Mouse (Mus musculus) forebrain, embryonic 12.5 days (tissue): ENCODE measurements at regions not wholly inside any gene's neighbourhood (a gene's known extent, or its start where the extent isn't known, plus 50 kb on each side); places are given as distances from the start of the nearest gene placed in this dataset.
A peak's percentile ranks its signal among the peaks of the same experiment; 100 is the strongest.
"Not testable (repeated sequence)": the region's sequence is repeated elsewhere in the genome, so short reads cannot be mapped to it uniquely, and the experiment has no call there.

Source experiments
- ATAC-seq: fragments of 200-750 bp; cut with Nextera tagmentation; 2 replicates; pipeline ENCODE4 v1.8.0; 2017; ENCODE audit warnings: moderate TSS enrichment; ENCODE audit not compliant: low FRiP score
- H3K27ac ChIP-seq: fragments of 300-500 bp; sonication (generic); 2 replicates; pipeline ENCODE4 v1.5.1; 2016; ENCODE audit warnings: mild to moderate bottlenecking
- H3K27me3 ChIP-seq: fragments of 300-500 bp; sonication (generic); 2 replicates; pipeline ENCODE4 v1.6.1; 2016; ENCODE audit warnings: mild to moderate bottlenecking
- H3K36me3 ChIP-seq: fragments of 300-500 bp; sonication (generic); replicated peaks from 2 replicates; pipeline ENCODE4 v1.6.1; 2016; ENCODE audit warnings: mild to moderate bottlenecking
- H3K4me1 ChIP-seq: fragments of 300-500 bp; sonication (generic); 2 replicates; pipeline ENCODE4 v1.6.1; 2016
- H3K4me2 ChIP-seq: fragments of 300-500 bp; sonication (generic); 2 replicates; pipeline ENCODE4 v1.6.1; 2016; ENCODE audit warnings: mild to moderate bottlenecking, moderate library complexity
- H3K4me3 ChIP-seq: fragments of 300-500 bp; sonication (generic); replicated peaks from 2 replicates; pipeline ENCODE4 v1.5.1; 2016; ENCODE audit warnings: mild to moderate bottlenecking
- H3K9ac ChIP-seq: fragments of 300-500 bp; sonication (generic); 2 replicates; pipeline ENCODE4 v1.6.1; 2016; ENCODE audit warnings: mild to moderate bottlenecking
- H3K9me3 ChIP-seq: fragments of 300-500 bp; sonication (generic); 2 replicates; pipeline ENCODE4 v1.6.1; 2016
- WGBS: fragments of 180-500 bp; shearing (Covaris S2); methylation state at CpG from one replicate; pipeline ENCODE4 v1.1.7; 2016; 5-methylcytosine and 5-hydroxymethylcytosine counted together

- Histone ChIP-seq H3K4me3 (no peak overlapping the region), H3K4me2 (no peak overlapping the region), H3K27me3 (no peaks in the 10 kb centered on the region), H3K36me3 (no peaks in the 10 kb centered on the region), H3K9me3 (no peaks in the 10 kb centered on the region), H3K9ac (no peak overlapping the region), H3K4me1 (no peaks in the 10 kb centered on the region), H3K27ac (no peak overlapping the region)
- no peak for ATAC-seq
- WGBS = 87% methylated on average over 3 of the region's 3 CpGs
Observed at GRCm38 (mm10) chr17:55186361-55186760, 258.8 kb upstream of the St6gal2 start.

GRCm38 (mm10) chr17:55186826-55187225 lies 258.4 kb upstream of the St6gal2 start:
- no peak for ATAC-seq
- Histone ChIP-seq H3K4me2 (no peak overlapping the region), H3K4me1 (no peaks in the 10 kb centered on the region), H3K27me3 (no peaks in the 10 kb centered on the region), H3K9me3 (no peaks in the 10 kb centered on the region), H3K27ac (no peak overlapping the region), H3K36me3 (no peaks in the 10 kb centered on the region), H3K9ac (no peak overlapping the region), H3K4me3 (no peak overlapping the region)
- whole genome bisulfite sequencing = 82% methylated on average over 3 of the region's 3 CpGs

DNA sequence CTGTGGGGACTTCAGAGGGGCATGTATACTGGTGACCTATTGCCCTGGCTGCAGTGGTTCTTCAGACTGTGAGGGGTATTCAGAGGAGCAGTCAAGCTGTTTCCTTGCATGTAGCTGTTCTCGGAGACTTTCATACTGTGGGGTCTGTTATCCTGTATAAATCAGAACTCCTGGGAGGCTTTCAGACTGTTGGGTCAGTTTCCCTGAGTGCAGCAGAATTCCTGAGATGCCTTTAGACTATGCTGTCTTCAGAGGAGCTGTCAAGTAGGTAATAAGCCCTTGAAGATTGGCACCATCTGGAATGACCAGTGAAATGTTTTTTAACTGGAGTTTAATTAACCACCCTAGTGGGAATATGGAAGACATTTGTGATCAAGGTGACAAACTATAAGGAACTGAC lies 238.6 kb upstream of the St6gal2 start:
- Histone ChIP-seq H3K4me1 (no peaks in the 10 kb centered on the region), H3K36me3 (no peaks in the 10 kb centered on the region), H3K9me3 (no peaks in the 10 kb centered on the region), H3K27me3 (no peaks in the 10 kb centered on the region), H3K27ac (no peak overlapping the region), H3K9ac (no peak overlapping the region), H3K4me3 (no peak overlapping the region), H3K4me2 (no peak overlapping the region)
- ATAC-seq = no peak
- WGBS = 83% methylated on average over 1 of the region's 1 CpGs

GRCm38 (mm10) chr17:55218176-55219099 lies 226.7 kb upstream of the St6gal2 start:
- H3K4me3 ChIP-seq, H3K9ac ChIP-seq, H3K4me2 ChIP-seq, H3K4me1 ChIP-seq, H3K27ac ChIP-seq, H3K36me3 ChIP-seq, H3K9me3 ChIP-seq, H3K27me3 ChIP-seq, ATAC-seq: not testable (repeated sequence)
- 87% methylated on average over 8 of the region's 8 CpGs for WGBS

DNA sequence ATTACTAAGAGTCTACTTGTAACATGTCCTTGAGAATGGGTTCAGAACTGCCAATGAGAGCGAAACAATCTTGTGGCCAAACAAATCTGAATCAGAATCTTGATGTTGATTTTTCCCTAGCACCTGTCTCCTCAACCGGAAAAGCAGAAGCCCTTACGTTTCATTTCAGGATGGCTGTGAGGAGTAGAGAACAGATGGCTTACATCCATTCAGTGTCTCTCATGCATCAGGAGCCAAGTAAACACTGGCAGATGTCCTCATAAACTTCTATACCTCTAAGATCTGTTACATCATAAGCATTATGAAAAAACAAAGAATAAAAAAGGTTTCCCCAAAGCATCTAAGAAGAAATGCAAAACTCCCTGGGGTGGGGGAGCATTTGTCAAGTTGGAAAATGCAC lies 221.1 kb upstream of the St6gal2 start:
- Histone ChIP-seq H3K9me3 (no peaks in the 10 kb centered on the region), H3K4me2 (no peak overlapping the region), H3K36me3 (no peaks in the 10 kb centered on the region), H3K27ac (no peak overlapping the region), H3K4me1 (no peaks in the 10 kb centered on the region), H3K9ac (no peak overlapping the region), H3K4me3 (no peak overlapping the region), H3K27me3 (no peaks in the 10 kb centered on the region)
- 85% methylated on average over 3 of the region's 3 CpGs for WGBS
- ATAC-seq = no peak

GRCm38 (mm10) chr17:55234262-55234661 lies 210.9 kb upstream of the St6gal2 start:
- H3K4me2 ChIP-seq = no peak overlapping the region
- no peaks in the 10 kb centered on the region for H3K9me3 ChIP-seq
- ATAC-seq = no peak
- WGBS = 79% methylated on average over 4 of the region's 4 CpGs
- H3K36me3 ChIP-seq = no peaks in the 10 kb centered on the region
- H3K9ac ChIP-seq = no peak overlapping the region
- H3K4me3 ChIP-seq = no peak overlapping the region
- H3K27me3 ChIP-seq = no peaks in the 10 kb centered on the region
- H3K27ac ChIP-seq = no peak overlapping the region
- no peaks in the 10 kb centered on the region for H3K4me1 ChIP-seq

DNA sequence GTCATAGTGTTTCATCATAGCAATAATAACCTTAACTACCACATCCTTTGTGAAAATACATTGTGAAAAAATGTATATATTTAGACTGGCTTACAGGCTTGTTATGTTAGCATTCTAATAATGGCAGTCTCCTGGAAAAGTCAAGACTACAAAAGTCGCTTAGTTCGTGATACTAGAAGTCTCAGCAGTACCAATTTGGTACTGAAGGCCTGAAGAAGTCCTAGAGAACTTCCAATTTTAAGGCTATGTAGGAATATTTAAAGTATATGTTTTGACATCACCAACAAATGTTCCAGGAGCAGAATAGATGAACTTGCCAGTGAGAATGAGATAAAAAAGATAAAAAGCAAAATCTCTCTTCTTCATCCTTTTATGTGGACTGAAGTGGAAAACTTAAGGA lies 182.5 kb upstream of the St6gal2 start:
- 95% methylated on average over 2 of the region's 2 CpGs for WGBS
- Histone ChIP-seq H3K4me1 (no peaks in the 10 kb centered on the region), H3K27ac (no peak overlapping the region), H3K9ac (no peak overlapping the region), H3K27me3 (no peaks in the 10 kb centered on the region), H3K36me3 (no peaks in the 10 kb centered on the region), H3K4me3 (no peak overlapping the region), H3K9me3 (no peaks in the 10 kb centered on the region), H3K4me2 (no peak overlapping the region)
- ATAC-seq = no peak

DNA sequence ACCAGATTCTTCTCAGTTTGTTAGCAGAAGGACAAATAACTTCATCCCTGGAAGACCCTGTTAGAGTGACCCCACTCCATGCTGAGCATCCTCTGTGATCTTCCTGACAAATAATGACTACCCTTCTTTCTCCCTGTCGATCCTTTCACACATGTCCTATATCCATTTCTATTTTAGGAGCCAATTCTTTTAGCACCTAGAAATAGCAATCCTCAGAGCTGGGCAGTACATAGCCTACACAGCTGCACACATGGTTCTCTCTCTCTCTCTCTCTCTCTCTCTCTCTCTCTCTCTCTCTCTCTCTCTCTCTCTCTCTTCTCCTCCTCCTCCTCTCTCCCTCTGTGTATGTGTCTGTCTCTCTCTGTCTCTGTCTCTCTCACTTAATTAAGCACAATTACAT lies 168.6 kb upstream of the St6gal2 start:
- H3K4me3 ChIP-seq = no peak overlapping the region
- no peak overlapping the region for H3K4me2 ChIP-seq
- H3K9me3 ChIP-seq = no peaks in the 10 kb centered on the region
- no peak overlapping the region for H3K27ac ChIP-seq
- ATAC-seq = no peak
- H3K27me3 ChIP-seq = no peaks in the 10 kb centered on the region
- H3K9ac ChIP-seq = no peak overlapping the region
- H3K4me1 ChIP-seq = no peaks in the 10 kb centered on the region
- 87% methylated on average over 1 of the region's 1 CpGs for WGBS
- H3K36me3 ChIP-seq = no peaks in the 10 kb centered on the region

DNA sequence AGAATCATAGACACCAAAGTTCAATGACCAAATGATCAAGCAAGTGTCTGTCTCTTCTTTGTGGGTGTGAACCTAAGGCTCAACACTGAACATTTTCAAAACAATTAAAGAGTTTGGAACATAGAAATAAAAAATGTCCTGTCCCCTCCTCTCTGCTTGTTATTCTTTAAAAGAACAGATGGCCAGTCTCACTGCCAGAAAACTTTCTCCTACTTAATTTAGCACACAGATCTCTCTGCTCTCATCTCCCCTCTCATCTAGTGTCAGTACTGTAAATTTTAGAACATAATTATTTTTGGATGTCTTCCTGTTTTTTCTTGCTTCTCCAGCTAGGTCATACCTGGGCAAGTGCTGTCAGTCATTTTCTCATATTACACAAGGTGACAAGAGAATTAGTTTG lies 163.9 kb upstream of the St6gal2 start:
- Histone ChIP-seq H3K9me3 (no peaks in the 10 kb centered on the region), H3K36me3 (no peaks in the 10 kb centered on the region), H3K4me2 (no peak overlapping the region), H3K9ac (no peak overlapping the region), H3K27me3 (no peaks in the 10 kb centered on the region), H3K4me1 (no peaks in the 10 kb centered on the region), H3K4me3 (no peak overlapping the region), H3K27ac (no peak overlapping the region)
- ATAC-seq = no peak

- no peaks in the 10 kb centered on the region for H3K36me3 ChIP-seq
- H3K9me3 ChIP-seq = no peaks in the 10 kb centered on the region
- no peak overlapping the region for H3K27ac ChIP-seq
- no peak overlapping the region for H3K4me3 ChIP-seq
- no peak overlapping the region for H3K9ac ChIP-seq
- 0 out of 2 replicates have a peak, but pooled peaks cover 2% of the 10 kb centered on the region for H3K4me1 ChIP-seq
- H3K27me3 ChIP-seq = no peaks in the 10 kb centered on the region
- ATAC-seq = peak; percentile 57; the same call in 1 of the 2 replicates
- no peak overlapping the region for H3K4me2 ChIP-seq
- 21% methylated on average over 1 of the region's 1 CpGs for WGBS
Observed at GRCm38 (mm10) chr17:55288589-55288988, 156.6 kb upstream of the St6gal2 start.

- Histone ChIP-seq H3K9me3 (no peaks in the 10 kb centered on the region), H3K4me1 (0 out of 2 replicates have a peak, but pooled peaks cover 2% of the 10 kb centered on the region), H3K4me3 (no peak overlapping the region), H3K9ac (no peak overlapping the region), H3K4me2 (no peak overlapping the region), H3K27ac (no peak overlapping the region), H3K36me3 (no peaks in the 10 kb centered on the region), H3K27me3 (no peaks in the 10 kb centered on the region)
- ATAC-seq = no peak
- WGBS = 85% methylated on average over 2 of the region's 2 CpGs
Observed at GRCm38 (mm10) chr17:55292656-55293055, 152.5 kb upstream of the St6gal2 start.

DNA sequence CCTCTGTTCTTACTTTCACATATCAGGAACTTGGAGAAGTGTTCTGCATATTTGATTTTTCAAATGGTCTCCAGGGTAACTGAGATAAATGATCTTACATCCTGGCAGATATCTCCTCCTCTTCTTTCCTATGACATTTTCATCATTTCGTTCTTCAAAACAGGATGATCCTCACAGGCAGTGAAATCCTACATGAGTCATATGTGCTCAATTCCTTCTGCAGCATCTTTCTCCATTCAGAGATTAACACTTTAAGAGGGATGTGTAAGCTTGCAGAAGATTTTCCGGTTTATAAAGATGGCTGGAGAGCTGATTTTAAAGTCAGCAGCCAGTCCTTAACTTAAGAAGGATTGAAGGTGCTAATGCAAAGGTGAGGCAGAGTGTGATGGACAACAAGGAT lies 148.5 kb upstream of the St6gal2 start:
- Histone ChIP-seq H3K36me3 (no peaks in the 10 kb centered on the region), H3K9ac (no peak overlapping the region), H3K4me1 (no peaks in the 10 kb centered on the region), H3K27ac (no peak overlapping the region), H3K4me2 (no peak overlapping the region), H3K4me3 (no peak overlapping the region), H3K9me3 (no peaks in the 10 kb centered on the region), H3K27me3 (no peaks in the 10 kb centered on the region)
- ATAC-seq = no peak
- WGBS = 88% methylated on average over 2 of the region's 2 CpGs

- H3K4me3 ChIP-seq = no peak overlapping the region
- ATAC-seq = no peak
Observed at GRCm38 (mm10) chr17:55298852-55299251, 146.3 kb upstream of the St6gal2 start.

More at GRCm38 (mm10) chr17:55298852-55299251, 146.3 kb upstream of the St6gal2 start:
- Histone ChIP-seq H3K4me1 (no peaks in the 10 kb centered on the region), H3K9ac (no peak overlapping the region), H3K9me3 (no peaks in the 10 kb centered on the region), H3K27ac (no peak overlapping the region), H3K27me3 (no peaks in the 10 kb centered on the region), H3K36me3 (no peaks in the 10 kb centered on the region), H3K4me2 (no peak overlapping the region)
- WGBS = 80% methylated on average over 1 of the region's 1 CpGs
